Mouse (Mus musculus): ENCODE data around the gene Plekhd1.

Plekhd1 gene

DNA sequence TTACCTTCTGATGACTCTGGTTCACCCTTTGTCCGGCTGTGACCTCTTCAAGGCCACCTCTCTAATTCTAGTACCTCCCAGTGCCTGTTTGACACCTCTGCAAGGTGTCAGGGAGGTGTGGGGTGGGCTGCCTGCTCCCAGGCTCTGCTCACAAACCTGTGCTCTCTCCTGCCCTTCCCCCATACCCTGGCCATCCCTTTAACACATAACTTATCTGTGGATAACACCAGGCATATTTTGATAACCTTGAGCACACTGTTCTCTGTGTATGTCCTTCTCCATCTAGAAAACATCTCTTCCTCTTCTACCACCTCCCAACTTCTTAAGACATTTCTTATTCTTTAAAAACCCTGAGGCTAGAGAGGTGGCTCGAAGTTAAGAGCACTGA, 6.7 kb downstream of the Plekhd1 start:
- DNase-seq (ENCODE audit: low spot score), result no peak

DNA sequence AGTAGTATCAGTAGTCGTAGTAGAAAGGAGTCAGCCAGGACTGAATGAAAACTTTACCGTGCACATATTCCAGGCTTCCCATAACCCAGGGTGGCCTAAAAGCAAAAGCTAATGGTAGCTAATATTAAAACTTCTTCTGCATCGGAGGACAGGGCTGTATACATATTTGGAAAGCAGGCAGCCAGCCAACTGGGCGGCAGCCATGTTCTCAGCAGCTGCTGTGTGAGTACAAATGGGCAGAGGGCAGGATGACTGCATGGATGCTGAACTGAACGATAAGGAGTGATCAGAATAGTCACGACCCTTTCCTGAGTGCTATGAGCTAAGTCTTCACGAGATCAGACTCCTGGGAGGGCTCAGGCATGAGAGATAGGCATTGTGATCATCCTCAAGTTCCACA, 8.9 kb downstream of the Plekhd1 start:
- DNase-seq (ENCODE audit: low spot score), result no peak

DNA sequence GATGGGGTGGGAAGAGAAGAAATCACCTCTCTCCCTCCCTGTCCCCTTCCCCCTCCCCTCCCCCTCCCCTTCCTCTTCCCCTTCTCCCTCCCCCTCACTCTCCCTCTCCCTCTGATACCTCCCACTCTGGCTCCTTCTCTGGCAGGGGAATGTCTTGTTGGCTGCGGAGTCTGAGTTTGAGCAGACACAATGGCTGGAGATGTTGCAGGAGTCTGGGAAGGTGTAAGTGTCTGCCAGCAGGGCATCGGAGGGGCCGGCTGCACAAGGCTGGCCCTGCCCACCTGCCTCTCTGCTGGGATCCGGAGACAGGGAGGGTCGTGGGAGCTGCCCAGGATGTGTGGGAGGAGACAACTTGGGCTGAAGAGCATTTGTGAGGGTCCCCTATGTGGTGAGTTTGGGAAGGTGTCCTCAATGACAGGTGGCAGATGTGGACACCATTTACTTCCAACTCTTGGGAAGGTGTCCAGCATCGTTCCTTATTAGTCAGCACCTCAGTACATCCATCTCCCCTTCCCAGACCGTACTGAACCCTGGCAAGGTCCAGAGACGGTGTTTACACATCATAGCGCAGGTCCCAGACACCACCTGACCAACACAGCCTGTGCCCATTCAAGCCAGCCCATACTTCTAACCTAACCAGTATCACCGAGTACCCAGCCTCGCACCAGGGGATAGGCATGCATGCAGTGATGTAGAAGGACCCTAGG, 14.0 kb downstream of the Plekhd1 start:
- no peak for DNase-seq (ENCODE audit: low spot score)

DNA sequence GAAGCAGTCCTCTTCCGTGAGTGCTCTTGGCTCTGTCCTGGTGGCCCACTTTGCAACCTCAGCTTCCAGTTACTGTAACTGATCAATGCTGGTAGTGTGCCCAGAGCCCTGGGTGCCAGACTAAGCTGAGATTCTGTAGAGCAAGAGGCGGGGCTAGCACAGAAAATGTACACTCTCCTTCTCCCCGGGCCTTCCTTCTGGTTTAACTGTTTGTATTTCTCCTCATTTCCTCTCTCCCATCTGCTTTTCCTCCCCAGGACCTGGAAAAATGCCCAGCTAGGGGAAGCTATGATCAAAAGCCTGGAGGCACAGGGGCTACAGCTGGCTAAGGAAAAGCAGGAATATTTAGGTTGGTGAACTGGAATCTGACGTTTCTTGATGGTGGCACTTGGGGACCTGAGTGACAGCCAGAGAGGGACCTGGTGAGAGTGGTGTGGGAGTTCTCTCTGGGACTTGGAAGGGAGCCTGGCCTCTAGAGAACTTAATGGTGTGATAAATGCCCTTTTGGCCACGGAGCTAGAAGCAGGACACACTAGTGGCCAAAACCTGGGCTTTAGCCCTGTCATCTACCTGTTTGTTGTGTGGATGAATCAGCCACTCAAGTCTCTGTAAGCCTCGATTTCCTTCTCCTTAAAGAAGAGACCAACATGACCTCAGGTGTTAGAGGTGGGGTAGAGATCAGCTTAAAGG, 14.7 kb downstream of the Plekhd1 start:
- no peak for DNase-seq (ENCODE audit: low spot score)

DNA sequence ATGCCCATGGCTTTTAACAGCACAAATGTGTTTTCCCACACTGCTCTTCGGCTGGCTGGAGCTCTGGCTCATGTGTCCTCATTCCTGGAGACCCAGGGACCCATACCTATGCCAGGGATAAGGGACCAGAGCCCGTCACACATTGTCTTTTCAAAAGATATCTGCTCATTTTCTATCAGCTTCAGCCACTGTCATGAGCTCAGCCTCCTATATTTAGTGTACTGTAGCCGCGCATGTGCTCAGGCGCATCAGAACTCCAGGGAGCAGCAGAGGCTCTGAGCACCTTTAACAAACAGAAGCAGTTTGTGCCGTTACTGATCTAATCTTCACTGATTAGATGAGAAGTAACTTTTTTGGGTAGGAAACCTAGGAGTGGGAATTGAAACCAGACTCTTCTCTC, 23.5 kb downstream of the Plekhd1 start:
- DNase-seq (ENCODE audit: low spot score), result no peak

DNA sequence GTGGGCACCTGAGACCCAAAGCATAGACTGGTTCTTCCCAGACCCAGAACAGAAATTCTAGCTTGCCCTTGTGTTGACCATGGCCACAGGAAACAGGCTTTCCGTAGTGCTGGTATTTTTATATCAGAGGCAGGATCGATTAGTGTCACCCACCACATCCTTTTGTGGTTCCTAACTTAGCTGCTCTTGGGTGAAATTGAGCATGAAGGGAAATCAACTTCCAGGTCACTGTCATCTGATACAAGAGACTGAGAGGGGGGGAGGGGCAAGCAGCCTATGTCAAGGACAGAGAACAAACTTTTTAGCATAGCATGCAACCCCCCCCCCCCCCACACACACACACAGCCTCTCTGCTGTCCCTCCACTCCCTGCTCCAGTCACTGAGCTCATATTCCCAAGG, 26.8 kb downstream of the Plekhd1 start:
- DNase-seq (ENCODE audit: low spot score), result no peak

DNA sequence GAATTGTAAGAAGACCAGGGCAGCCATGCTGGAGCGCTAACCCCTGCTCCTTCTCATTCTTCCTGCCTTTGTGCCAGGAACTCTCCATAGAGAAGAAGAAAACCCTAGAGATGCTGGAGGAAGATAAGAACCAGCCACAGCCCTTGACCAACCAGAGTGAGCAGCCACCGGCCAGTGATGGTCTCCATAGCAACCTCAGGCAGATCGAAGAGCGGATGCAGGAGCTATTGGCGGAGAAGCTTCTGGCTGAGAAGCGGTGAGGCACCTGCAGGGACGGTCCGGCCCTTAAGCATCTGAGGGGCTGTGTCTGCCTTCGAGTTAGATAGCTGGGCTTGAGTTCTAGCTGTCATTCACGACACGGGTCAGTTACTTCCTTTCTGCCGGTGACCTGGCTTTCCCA, 28.1 kb downstream of the Plekhd1 start:
- DNase-seq (ENCODE audit: low spot score), result peak; percentile 17

DNA sequence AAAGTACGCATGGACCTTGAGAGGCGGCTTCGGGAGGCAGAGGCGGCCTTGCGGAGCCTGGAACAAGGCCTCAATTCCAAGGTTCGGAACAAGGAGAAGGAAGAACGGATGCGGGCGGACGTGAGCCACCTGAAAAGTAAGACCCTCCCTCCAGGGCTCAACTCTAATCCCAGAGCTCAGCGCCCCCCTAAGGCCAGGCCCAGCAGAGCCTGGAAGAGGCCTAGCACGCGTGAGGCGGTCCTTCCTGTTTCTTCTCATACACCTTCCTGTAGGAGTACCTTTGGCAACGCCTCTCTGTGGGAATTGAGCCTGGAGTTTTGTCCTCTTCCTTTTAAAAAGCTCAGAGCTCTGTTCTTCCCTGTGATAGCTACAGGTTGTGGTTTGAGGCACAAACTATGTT, 29.1 kb downstream of the Plekhd1 start:
- DNase-seq (ENCODE audit: low spot score), result no peak

DNA sequence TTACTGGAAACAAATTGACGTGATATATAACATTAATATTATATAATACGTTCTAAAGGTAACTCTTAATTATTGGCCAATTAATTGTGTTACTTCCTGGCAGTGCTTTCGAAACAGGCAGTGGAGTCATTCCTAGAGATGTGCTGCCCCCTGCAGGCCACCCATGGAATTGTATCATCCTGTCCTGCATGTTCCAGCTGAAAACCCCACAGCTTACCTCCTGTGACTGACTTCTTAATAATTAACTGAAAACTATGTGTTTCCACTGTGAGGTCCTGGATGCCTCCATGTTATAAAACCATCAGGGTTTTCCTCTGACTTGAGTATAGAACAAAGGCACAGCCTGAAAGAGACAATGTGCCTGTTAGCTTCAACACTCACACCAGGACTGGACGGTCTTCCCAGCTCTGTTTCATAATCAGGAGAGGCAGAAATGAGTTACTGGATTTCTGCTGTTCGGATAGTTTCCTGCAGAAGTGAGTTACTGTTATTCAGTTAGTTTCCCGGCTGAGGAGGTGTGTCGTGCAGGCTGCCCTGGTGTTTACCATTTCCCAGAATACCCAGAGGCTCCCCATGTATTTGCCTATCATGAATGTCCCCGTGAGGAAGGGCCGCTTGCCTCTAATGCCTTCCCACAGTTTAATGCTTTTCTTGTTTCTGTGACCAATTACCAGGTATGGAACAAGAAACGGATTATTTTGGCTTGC, 32.6 kb downstream of the Plekhd1 start:
- peak; percentile 81 for DNase-seq (ENCODE audit: low spot score)

DNA sequence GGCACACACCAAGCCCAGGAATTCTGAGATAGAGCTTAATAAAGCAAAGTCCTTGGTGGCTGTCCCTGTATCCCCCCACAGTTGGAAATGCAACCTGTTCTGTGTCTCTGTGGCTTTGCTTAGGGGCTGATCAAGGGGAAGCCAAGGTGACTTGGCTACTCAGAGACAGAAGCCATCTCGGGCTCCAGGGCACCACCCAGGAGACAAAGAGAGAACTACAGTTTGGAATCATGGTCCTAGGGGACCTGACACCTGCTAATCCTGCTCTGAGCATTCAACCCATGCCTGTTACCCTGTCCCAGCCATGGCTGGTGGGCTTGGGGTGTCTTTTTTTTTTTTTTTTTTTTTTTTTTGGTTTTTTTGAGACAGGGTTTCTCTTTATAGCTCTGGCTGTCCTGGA, 35.8 kb downstream of the Plekhd1 start:
- DNase-seq (ENCODE audit: low spot score), result no peak

DNA sequence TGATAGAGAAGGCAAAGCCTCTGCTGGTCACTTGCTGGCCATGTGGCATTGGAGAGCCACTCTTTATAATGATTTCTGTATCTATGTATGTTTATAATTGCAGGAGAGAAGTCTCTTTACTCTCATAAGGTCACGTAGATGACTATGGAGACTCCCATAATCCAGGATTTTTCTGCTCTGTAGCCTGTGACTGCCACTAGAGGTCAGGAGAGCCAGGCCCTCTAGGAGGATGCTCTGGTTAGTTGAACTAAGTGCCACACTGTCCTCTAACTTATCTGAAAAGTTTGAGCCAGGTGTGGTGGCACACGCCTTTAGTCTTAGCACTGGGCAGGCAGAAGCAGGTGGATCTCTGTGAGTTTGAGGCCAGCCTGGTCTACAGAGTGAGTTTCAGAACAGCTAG, 36.4 kb downstream of the Plekhd1 start:
- peak; percentile 40 for DNase-seq (ENCODE audit: low spot score)

DNA sequence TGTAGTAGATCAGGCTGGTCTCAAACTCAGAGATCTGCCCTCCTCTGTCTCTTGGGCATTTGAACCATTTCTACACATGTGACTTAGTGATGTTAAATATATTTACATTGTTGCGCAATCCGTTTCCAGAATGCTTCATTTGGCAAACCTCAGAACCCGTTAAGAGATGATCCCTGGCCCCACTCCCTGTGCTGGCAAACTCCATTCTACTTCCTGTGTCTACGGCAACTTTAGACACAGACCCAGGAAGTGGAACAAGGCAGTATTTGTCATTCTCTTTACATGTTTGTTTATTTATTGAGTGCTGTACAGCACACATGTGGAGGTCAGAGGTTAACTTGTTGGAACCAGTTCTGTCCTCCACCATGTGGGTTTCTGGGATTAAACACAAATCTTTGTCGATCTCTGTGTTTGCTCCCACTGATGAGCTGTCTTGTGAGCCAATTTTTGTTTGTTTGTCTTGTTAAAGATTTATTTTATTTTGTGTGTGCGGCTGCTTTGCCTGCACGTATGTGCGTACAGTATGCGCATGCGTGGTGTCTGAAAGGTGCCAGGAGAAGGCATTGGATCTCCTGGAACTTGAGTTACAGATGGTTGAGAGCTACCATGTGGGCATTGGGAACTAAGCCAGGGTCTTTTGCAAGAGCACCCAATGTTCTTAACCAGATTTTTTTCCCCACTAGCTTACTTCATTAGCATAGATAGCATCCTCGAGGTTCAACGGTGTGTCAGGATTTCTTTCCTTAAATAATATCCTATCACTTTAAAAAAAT, 37.6 kb downstream of the Plekhd1 start:
- DNase-seq (ENCODE audit: low spot score), result no peak

DNA sequence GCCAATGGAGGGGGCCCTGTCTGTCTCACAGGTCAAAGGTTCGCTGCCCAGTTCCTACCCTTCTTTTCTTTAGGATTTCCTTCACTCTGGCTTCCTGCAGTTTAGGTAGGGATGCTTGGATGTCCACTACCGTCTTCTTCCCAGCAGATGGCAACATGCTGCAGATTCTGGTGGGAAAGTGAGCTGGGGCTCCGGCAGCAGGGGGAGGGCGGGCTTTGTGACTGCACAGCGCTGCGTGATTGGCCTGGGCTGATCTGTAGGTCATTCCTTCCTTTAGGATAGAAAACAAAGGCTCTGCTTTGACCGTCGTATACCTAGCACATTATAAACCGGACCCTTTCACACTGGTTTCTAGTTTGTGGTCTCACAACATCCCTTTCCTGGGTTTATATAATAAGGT, 38.2 kb downstream of the Plekhd1 start:
- peak; percentile 86 for DNase-seq (ENCODE audit: low spot score)

DNA sequence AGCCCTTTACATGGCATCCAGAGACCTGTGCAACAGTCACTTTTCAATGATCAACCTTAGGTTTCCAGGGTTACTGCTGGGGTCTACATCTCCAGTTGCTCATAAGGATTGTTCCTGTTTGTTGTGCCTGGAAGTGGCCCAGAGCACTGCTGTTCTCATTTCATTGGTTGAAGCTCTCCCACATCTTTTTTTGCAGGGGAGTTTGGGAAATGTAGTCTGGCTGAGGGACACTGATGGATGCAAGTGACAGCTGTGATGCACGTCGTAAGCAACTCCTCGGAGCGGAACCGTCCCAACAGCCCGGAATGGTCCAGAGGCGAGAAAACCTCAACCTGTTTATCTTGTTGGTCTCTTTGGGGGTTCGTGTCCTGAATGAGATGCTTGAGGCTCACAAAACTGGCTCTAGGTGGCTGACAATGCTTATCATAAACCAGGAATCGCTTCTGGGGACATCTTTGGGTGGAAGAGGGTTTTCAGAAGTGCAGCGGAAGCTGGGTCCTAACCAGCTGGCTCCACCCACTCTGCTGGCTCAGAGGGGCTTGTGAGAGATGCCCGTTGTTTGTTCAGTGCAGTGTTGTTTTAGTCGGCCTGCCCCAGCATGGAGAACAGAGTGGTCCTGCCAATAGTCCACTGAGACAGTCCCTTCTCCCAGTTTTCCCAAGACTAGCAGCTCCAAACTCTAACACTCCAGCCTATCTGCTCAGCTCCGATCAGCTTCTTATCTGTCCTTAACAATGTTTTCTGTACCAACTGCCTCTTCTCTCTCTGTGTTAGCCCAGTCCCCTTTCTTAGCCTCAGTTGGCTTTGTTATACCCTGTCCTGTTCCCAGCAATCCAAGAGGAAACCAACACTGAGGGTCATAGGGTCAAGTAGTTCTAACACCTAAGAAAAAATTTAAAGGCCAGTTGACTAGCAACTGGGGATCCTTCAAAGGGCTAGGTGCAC, 42.4 kb downstream of the Plekhd1 start:
- no peak for DNase-seq (ENCODE audit: low spot score)

DNA sequence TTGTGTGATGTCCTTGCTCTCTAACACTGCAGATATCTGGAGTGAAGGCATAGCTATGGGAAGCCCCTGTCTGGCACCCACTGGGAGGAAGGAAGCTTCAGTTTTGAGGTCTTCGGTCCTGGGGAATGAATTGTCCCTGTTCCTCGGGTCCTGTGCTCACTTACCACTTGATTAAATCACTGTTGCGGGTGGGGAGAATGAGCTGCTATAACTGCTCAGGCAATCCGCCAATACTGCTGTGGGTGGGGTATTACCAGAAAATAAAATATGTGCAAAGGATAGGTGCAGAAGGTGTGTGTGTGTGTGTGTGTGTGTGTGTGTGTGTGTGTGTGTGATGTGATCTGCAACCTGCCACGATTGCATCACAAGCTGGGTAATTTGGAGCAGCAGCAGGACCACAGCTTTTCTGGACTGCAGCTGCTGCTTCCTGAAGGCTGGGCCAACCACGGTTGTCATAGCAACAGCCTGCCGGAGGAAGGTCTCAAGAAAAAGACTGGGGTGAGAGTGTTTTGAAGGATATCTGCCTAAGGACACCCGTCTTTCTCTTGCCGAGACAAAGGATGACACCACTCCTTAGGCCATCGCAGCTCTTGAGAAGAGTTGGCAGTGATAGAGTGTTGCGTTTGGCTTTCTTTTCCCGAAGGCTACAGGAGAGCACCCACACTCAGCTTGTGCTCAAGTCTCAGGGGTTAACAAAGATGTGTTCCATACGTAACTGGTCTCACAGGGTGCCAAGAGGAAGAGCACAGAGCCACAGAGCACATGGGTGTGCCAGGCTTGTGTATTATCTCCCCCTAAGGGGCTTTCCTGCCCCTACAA, 44.3 kb downstream of the Plekhd1 start:
- peak; percentile 82 for DNase-seq (ENCODE audit: low spot score)

DNA sequence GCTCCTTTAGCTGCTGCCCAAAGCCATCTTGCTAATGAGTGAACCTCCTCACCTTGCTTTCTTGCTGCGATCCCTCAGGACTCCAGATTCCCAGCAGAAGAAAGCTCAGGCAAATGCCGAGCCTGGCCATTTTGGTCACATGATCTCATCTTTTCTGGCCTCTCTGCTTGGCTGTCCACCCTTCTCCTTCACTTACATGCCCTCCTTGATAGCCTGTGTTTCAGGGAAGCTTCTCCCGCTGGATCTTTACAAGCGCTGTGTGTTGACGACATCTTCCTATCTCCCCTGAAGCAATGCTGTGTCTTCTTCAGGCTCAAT, 44.9 kb downstream of the Plekhd1 start:
- no peak for DNase-seq (ENCODE audit: low spot score)

DNA sequence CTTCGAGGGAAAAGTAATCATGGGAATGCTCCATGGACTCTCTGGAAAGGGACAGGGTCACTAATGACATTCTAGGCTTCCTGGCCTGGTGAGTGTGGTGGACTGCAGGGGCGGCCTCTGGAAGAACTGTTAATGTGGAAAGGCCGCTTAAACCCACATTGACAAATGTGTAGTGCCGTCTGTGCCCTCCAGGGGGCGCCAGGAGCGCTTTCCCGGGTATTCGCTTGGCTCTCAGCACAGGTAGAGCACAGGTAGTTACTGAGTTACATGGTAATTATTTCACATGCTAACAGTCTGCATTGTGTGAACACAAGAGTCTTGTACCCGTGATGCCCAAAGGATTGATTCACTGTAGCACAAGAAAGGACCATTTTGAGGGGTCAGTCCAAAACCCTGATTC, 47.1 kb downstream of the Plekhd1 start:
- no peak for DNase-seq (ENCODE audit: low spot score)

DNA sequence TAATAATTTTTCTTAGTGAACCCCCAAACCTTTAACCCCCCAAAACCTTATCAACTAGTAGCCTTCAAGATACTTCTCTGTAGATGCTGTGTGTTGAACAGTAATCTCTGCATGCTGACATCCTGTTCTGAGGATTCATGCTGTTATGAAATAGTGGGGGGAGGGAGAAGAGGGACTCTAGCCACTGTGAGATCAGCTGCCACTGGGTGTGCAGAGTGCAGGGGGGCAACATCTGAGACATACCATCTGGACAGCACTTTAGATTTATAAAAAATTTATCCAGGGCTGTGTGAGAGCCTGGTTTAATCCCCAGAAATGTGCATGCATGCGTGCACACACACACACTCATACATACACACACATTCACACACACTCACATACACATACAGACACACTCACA, 52.2 kb downstream of the Plekhd1 start:
- DNase-seq (ENCODE audit: low spot score), result no peak

DNA sequence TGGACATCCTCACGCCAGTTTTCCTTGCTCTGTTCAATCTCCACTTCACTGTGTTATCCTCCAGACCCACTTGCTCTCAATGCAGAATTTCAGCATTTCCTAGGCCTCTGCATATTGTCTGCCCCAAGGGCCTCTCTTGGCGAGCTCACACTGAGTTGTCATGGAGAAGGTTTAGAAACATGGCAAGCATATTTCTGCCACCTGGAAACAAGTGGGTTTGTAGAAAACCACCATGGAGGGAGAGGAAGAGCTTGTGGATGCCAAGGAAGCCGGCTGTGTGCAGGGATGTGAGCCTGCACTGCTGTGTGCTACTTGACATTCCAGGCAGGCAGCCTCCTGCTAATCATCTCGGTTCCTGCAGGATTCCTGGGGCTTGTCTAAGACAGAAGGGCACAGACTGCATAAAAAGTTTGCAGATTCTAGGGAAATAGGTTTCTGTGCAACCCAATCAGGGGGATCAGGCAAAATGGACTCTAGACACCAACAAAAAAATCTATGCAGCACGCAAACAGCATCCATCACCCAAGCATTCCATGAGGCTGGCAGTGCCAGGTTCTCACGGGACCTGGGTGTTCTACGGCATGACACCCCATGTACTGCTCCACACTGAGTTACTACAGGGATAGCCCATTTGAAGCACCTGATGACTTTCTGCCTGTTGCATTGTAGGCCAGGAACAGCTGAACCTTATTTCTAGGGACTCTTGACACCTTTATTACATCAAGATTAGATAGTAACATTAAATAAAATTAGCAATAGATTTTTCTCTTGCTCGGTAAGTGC, 53.8 kb downstream of the Plekhd1 start:
- no peak for DNase-seq (ENCODE audit: low spot score)

DNA sequence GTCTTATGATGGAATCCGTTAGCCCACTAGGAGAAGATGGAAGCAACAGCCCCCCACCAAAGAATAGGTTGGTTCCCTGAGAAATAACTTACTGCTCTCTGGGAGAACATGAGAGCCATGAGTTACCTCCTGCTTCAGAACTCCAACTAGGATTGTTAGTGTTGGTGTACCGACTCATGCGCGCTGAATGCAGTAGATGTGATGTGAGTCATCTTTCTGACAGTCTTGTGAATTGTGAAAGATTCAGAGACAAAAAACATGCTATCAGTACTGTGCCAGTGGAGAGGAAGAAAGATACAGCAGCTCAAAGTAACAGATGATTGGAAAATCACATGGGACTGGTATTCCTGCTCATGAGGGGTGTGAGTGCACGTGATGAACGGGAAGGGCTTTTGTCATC, 59.2 kb downstream of the Plekhd1 start:
- DNase-seq (ENCODE audit: low spot score), result no peak

Measured in embryo, embryonic 10 days (tissue).